Mouse (Mus musculus): ENCODE measurements at regions not wholly inside any gene's neighbourhood (a gene's known extent, or its start where the extent isn't known, plus 50 kb on each side); places are given as distances from the start of the nearest gene placed in this dataset.
A peak's percentile ranks its signal among the peaks of the same experiment; 100 is the strongest.
"Not testable (repeated sequence)": the region's sequence is repeated elsewhere in the genome, so short reads cannot be mapped to it uniquely, and the experiment has no call there.

DNA sequence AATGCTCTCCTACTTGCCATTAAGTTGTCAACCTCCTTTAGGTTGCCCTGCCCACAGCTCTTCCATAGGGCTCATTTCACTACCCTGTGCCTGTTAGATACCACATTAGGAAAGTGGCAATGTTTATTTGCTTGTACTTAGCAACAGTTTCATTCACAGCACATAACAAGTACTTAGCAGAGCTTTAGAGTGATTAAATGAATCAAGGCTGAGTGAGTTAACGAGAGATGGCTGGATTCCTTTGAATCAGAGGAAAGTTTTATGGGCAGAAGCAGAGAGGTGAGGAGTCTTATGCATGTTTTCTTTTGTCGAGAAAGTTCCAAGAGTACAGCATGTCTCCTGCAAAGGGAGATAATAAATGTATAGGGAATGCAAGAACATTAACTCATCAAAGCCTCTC, 60.5 kb downstream of the Ptgs2 start:
- DNase-seq (ENCODE audit: low spot score) = no peak

DNA sequence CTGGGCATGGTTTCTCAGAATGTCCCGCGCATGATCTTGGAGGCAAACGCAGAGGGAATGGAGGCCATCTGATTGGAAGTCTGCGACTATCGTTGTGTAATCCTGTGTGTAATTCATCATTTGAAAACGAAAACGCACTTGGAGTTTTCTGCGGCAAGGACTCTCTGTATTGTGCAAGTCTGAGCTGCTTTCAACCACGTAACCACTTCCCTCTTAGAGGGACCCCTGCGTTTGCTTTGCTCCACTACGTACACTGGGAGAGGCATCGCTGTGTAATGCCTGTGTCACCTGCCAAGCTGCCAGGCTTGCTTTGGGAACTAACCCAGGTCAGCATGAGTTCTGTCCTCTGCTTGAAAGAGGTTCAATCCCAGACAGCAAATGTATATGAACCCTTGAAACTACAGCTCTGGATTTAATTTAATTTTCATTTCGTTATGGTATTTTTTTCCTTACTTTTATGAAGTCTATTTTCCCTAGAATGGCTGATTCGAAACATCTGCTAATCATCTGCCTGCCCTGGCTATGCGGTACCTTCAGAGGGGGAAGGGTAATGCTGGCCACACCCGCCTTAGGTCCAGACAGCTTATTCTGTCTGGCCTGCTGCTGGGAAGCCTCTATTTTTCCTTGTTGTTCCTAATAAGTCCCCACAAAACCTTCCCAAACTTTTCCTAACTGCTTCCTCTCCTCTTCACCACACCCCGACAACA, 65.2 kb downstream of the Ptgs2 start:
- DNase-seq (ENCODE audit: low spot score) = no peak

DNA sequence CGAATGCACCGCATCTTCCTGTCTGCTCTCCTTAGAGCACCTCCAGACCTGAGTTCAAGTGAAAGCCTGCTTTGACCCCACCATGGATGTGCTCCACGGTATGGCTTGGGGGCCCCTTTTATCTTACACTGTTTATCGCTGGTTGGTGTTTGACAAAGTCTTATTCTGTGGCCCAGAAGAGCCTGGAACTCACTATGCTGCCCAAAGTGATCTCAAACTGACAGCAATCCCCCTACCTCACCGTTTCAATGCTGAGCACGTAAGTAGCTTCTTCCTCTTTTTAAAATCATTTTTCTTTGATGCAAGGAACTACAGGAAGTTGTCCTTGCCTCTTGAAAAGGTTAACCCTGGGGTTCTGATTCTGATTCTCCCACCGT, 65.8 kb downstream of the Ptgs2 start:
- no peak for DNase-seq (ENCODE audit: low spot score)

DNA sequence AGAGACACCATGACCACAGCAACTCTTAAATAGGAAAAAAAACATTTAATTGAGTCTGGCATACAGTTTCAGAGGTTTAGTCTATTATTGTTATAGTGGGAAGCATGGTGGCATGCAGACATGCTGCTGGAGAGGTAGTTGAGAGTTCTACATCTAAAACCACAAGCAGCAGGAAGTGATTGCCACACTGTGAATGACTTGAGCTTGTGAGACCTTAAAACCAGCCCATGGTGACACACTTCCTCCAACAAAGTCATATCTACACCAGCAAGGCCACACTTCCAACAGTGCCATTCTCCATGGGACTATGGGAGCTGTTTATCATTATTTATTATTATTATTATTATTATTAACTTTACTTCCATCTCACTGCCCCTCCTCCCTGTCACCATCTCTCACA, 67.3 kb downstream of the Ptgs2 start:
- no peak for DNase-seq (ENCODE audit: low spot score)

DNA sequence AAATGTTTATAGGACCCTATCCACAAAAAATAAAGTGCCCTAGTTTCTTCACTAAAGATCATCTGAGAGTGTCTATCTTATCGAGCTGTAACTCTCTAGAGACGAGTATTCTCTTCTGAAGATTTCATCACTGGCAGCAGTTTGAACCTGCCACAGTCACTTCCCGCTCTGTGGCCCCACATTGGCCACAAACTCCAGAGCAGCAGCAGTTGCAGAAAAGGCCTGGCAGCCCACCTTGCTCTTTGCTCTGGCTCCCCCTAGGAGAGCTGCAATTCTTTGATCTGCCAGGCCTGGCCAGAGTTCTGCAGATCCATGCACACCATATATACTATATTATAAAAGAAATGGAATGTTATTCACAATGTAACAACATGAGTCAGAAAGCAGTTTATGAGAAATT, 74.4 kb downstream of the Ptgs2 start:
- no peak for DNase-seq (ENCODE audit: low spot score)

DNA sequence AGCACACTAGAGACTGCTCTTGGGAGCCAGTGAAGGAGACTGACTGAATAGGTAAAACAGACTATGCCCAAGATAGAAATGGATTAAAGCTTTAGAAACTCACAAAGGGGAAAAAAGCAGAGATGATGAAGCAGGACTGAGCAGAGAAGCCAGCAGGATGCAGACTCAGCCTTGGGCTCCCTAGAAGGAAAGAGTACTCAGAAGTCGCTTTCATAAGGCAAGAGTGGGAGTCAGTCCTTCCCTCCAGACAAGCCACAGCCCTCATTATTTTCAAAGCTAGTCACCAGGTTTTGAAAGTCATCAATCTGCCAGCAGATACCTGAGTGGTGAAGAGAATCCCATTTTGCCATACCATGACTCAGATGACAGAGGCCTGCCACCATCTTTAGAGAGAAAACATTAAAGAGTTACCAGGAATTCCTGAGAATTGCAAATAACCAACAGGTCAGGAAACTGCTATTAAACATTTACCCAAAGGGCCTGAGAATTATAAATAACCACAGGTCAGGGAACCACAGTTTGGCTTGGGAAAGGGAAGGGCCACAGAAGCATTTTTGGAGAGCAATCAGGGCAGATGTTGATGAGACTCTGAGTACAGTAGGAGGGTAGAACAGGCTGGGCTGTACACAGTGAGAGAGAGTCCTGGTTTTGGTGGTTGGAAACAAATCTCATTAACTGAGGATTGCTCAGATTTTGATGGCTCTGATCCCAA, 77.4 kb downstream of the Ptgs2 start:
- DNase-seq (ENCODE audit: low spot score) = no peak

DNA sequence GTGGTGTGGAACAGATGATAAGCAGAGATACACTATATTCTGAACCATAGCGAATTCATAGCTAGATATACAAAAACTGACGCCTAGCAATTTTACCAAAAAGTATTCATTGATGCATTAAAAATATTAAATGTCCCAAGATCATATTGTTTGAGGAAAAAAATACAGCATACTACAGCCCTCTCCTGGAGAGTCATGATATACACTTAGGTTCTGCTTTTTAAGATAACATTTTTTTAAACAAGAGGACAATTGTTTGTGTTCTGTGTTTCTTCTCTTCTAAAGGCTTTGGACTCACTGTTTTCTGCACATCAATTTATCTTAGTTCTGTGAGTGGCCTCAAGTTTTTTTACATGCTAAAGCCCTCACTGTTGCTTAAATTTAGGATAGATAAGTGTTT, 102.2 kb downstream of the Ptgs2 start:
- DNase-seq (ENCODE audit: low spot score) = no peak

DNA sequence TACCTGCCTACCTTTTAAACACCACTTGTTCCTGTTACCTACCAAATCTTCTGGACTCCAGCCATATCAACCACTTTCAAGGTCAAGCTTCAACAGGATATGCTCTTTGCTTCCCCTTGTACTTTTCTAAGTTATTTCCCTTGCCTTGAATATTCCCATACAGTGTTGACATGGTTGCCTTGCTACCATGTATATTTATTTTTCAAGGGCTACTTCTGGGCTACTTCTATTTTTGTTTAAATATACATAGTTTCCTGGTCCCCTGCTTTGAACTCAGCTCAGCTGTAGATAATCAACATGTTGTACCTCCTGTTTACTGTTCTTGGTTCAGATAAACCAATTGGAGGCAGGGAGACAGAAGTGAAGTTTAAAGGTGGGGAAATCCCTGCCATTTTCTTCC, 106.8 kb upstream of the Pdc start:
- DNase-seq (ENCODE audit: low spot score) = no peak

DNA sequence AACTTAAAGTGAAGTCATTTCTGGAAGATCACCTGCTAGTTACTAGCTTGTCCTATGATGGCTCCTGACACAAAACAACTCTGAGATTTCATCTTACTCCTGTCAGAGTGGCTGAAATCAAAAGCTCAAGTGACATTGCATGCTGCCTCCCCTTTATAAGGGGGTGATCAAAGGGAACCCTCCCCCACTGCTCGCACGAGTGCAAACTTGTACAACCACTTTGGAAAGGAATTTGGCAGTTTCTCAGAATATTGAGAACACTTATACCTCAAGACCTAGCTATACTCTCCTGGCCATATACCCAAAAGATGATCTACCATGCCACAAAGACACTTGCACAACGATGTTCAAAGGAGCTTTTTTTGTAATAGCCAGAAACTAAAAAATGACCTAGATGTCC, 102.5 kb upstream of the Pdc start:
- no peak for DNase-seq (ENCODE audit: low spot score)

DNA sequence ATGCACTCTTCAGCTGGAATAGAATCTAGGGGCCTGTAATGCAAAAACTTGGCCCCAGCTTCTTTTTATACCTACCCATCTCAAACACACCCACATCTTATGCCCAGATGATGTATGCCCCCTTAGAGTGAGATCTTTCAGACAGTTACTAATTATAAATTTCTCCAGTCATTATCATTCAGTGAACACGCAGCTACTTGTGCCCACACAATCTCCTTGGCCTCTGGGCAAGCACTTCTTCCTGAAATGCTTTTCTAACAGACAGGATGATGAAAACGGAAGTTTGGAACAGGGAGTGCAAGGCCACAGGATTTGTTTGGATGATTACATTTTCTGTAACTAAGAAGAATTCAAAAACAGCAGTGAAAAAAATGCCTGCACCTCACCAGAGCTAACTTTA, 100.4 kb upstream of the Pdc start:
- no peak for DNase-seq (ENCODE audit: low spot score)

DNA sequence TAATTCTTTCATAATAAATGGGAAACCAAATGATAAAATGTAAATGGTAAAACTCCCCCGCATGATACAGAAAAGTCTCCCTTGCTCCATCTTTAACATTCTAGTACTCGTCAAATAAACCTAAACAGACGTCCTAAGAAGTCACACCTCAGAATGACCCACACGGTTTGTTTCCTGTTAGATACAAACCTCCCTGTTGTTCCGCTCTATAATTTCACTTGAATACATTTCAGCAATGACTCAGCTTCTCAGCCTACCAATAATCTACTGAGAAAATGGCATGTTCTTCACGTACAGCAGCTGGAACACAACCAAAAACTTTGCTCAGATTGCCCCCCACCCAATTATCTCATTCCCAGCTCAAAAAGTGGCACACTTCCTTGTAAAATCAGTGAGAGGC, 93.7 kb upstream of the Pdc start:
- DNase-seq (ENCODE audit: low spot score) = no peak

DNA sequence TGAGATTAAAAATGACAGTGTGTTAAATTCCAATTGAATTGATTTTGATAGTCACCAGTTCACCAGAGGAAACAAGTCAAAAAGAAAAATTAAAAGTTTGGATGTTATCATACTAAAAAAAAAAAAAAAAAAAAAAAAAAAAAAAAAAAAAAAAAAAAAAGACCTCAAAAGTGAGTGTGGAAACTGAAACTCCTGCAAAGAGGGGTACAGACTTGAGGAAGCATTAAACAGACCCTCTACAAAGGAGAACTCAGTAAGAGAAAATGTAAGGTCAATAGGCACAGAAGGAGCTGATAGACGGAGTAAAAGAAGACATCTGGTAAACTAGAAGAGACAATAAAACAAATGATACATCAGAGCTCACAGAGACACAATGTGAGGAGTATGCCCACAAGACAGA, 79.7 kb upstream of the Pdc start:
- DNase-seq (ENCODE audit: low spot score) = not testable (repeated sequence)

DNA sequence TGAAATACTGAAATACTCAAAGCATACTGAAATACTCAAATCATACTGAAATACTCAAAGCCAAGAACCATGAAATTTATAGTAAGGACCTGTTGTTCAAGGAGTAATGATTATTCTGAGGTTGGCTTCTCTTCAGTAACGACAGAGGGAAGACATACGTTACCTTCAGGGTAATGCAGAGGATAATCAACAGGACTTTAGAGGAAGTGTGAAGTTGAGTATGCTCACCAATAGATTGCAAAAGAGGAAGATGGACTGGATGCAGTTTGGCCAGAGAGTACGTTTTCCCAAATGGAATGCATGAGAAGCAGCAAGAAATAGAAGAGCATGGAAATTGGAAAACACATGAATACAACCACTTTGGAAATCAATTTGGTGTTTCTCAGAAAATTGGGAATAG, 79.1 kb upstream of the Pdc start:
- DNase-seq (ENCODE audit: low spot score) = no peak

DNA sequence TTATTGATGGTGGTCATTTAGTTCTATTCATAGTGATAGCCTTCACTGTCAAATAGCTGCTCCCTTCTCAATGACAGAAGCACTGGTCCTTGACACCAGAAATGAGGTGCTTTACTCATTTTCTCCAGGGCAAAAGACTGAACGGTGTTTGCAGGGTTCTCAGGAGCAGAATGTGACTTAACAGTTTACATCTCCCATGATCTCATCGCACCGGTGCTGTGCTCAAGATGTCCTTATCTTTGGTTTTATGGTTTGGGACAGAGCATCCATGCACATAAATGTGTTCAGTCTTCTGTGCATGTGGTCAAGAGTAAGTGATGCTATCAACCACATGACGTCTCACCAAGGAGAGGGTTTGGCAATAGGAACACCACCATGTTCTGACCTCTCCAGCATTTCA, 78.1 kb upstream of the Pdc start:
- no peak for DNase-seq (ENCODE audit: low spot score)

DNA sequence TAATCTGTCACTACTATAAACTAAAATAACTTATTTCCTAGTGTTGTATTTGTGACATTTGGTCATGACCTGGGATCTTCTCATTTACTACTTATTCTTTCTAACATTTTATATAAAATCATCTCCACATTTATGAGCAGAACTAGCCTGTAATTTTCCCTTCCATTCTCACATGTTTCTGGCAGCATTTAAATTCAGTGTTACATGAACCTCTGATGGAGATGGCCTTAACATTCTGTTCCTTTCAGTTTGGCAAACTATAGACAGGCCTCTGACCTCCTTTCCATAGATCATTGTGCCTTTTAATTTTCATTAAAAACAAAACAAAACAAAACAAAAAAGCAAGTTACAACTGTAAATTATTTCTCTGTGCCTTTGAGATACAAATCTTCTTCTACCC, 77.1 kb upstream of the Pdc start:
- no peak for DNase-seq (ENCODE audit: low spot score)

DNA sequence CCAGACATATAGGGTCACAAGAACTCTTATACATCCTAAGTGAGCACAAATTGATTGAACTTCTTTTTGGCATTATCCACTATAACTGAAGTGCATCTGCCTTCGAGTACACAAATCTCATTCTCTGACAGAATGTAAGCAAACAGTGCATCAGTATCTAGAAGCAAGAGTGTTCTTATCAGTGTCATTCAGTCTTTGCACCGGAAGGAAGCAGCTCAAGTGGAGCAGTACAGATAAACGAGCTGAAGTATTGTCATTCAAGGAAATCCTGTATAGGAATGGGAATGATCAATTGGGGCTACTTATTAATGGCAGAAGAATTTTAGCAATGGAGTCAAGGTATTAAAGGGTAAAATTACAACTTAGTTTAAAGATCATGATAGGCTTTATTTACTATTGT, 74.3 kb upstream of the Pdc start:
- DNase-seq (ENCODE audit: low spot score) = no peak

DNA sequence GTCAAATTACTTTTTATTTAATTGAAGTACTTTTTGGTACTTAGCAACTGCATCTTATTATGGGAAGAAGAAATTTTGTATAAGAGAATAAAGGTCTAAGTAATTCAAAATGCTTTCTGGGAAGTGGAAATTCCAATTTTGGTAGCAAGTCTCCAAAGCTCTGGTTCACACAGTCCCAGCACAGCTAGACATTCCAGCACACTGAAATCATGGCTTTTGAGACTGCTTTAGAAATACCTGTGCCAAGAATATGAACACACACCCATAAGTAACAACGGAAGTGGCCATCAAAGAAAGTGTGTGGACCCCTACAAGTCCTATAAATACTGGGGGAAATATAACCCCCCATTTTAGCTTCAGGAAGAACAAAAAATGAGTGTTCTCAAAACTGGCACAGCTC, 67.8 kb upstream of the Pdc start:
- no peak for DNase-seq (ENCODE audit: low spot score)

DNA sequence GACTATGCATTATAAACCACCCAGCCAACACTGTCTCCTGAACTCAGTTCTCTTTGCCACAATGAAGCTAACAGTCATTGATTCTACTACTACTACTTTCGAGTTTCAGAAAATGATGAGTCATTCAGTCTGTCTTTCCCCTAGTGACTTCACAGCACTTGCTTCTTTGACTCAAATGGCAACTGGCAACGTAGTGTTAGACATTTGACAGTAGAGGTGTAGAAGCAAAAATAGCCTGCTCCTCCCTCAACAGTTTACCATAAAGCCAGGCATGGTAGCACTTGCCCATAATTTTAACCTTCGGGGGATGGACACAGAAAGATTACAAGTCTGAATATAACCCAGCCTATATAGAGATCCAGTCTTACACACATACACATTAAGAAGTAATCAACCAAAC, 67.3 kb upstream of the Pdc start:
- no peak for DNase-seq (ENCODE audit: low spot score)

DNA sequence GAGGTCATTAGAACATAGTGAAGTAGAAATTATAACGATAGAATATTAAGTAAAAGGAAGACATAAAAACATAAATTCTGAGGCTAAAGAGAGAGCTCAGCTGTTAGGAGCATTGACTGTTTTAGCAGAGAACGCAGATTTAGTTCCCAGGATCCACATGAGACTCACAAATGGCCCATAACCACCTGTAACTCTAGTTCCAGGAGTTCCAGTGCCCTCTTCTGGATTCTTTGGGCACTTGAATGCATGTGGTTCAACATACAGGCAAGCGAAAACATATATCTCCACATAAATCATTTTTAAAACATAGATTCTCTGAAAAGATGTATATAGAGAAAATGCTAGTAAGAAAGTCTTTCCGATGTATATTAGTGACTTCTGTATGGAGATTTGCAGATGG, 61.6 kb upstream of the Pdc start:
- peak; percentile 13 for DNase-seq (ENCODE audit: low spot score)

DNA sequence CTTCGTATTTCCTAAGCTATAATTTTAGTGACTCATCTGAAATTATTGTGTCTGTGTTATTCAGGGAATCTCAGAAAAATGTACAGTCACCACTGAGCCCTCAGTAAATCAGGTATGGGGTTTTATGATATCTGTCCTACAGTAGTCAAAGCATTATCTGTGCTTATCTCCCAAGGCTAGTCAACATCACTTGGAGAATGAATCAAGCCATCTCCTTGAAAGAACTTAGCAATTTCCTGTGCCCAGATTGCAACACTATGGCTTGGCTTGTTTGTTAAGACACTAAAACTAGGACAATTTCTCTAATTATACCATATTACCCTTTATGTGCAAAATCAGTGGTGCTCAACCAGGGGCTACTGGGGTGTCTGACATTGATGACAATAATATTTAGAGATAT, 58.9 kb upstream of the Pdc start:
- DNase-seq (ENCODE audit: low spot score) = no peak

DNA sequence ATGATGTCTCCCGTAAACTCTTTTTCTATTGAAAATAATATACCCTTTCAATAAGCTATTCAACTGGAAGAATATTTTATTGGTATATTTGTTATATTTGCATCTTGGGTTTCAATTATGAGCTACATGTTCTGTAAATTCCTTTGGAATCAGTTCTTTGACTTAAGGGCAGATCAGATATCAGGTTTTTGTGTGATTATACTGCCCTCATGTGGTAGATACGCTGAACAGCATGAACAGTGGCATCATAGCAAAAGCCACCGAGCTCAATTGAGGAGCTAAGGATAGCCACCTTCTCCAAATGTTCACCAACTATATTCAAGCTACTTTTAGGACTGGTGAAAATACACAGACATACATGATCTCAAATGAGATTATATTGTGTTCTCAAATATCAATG, 52.7 kb upstream of the Pdc start:
- peak; percentile 79 for DNase-seq (ENCODE audit: low spot score)

DNA sequence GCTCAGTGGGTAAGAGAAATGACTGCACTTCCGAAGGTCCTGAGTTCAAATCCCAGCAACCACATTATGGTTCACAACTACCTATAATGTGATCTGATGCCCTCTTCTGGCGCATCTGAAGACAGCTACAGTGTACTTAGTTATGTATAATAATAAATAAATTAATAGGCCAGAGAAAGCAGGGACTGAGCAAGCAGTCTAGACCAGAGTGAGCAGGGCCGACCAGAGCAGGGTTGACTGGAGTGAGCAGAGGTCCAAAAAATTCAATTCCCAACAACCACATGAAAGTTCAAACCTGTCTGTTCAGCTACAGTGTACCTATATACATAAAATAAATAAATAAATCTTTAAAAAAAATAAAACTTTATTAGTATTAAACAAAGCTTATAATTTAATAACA, 52.2 kb upstream of the Pdc start:
- DNase-seq (ENCODE audit: low spot score) = peak; percentile 2

Data from retina, embryonic 14.5 days (tissue).